Mouse (Mus musculus): Measurements from ENCODE around the gene Itga2. TPM values are rescaled to one million over a fixed set of nuclear protein-coding genes. Genes with fewer than 3 reads are reported as not detected.

Gene Itga2
- 0.69 and 0.72 TPM in 2 replicates for polyA plus RNA-seq (2012; rRNA removed)

- DNase-seq (ENCODE audit: low read depth): no peak
These were observed at the start of gene Itga2 for GRCm38 (mm10) chr13:114931775-114932294. Gene Itga2, minus strand, starts transcription at chr13:114932100.

DNA sequence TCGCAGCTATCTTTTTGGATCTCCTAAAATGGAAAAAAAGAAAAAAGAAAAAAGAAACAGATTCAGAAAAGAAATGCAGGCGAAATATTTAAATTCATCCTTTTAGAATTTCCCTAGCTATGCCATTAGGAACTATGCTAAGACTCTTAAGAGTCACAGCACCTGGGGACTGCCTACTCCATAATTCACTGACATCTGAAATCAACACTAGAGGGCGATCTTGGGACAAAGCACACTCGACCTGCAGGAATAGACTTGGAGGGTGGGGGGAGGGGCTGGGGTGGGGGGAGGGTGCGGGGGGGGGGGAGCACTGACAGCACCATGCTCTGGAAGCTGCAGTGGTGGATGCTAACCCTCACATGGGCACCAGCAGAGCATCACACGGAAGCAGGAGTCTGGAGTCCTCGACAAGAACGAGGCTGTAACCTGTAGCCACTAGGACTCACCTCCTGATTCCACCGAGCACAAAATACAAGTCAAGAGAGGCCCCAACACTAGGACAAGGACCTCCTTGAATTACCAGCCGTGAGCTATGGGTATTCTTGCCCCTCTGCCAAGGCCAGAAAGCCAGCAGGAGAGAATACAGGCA, 49.0 kb upstream of the Itga2 start:
- DNase-seq (ENCODE audit: low read depth): no peak

- no peak for DNase-seq (ENCODE audit: low read depth)
These were observed 42.7 kb upstream of the Itga2 start for GRCm38 (mm10) chr13:114974484-114975042.

GRCm38 (mm10) chr13:114971905-114972304, 40.0 kb upstream of the Itga2 start:
- no peak for DNase-seq (ENCODE audit: low read depth)

DNA sequence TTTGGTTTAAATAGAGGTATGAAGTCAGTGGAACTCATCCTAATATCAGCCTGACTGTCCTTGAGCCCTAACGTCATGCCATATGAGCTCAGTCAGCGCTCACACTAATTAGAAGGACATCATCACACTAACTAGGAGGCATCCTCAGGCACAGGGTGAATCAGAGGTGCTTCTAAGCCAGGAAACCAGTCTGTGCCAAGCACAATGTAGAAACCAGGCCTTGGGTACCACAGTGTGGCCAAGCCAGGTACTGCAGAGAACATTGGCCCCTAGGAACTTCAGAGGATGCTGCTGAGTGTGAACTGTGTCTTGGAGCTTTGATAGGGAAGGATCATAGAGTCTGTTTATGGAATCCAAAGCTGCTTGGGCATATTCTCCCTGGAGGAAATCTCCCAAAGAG, 32.3 kb upstream of the Itga2 start:
- peak; percentile 46 for DNase-seq (ENCODE audit: low read depth)

- no peak for DNase-seq (ENCODE audit: low read depth)
These were observed 22.6 kb upstream of the Itga2 start for GRCm38 (mm10) chr13:114954516-114954915.

- DNase-seq (ENCODE audit: low read depth): no peak
These were observed 1.6 kb upstream of the Itga2 start for GRCm38 (mm10) chr13:114933541-114933940.

DNA sequence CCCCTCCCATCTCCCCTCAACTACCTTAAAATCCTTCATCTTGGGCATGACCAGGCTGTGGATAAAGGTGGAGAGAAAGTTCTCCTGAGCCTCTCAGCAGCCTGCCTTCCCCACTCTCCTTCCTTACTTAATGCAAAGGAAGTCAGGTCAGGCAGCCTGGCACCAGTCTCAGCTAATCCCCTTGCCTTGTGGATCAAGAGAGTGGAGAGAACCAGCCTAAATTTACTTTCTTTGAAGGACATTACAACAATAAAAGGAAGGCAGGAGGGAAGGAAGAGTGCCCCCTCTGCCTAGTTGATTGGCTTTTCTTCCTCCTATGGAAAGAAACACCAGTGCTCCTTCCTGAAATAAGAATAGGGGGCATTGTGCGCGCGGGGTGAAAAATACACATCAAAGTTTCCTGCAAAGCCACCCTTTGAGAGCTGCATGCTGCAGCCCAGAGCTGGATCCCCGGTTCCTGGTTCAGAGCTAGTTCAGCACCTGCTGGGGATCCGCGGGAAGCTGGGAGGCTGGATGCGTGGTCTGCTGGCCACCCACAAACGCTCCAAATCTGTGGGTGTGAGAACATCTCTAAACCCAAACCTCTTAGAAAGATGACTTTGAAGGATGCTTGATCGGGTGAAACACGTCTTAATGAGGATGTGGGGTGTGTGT, 777 bp downstream of the Itga2 start:
- no peak for DNase-seq (ENCODE audit: low read depth)

- no peak for DNase-seq (ENCODE audit: low read depth)
These were observed 7.1 kb downstream of the Itga2 start for GRCm38 (mm10) chr13:114924785-114925184.

GRCm38 (mm10) chr13:114923331-114923730, 8.6 kb downstream of the Itga2 start:
- DNase-seq (ENCODE audit: low read depth): no peak

DNA sequence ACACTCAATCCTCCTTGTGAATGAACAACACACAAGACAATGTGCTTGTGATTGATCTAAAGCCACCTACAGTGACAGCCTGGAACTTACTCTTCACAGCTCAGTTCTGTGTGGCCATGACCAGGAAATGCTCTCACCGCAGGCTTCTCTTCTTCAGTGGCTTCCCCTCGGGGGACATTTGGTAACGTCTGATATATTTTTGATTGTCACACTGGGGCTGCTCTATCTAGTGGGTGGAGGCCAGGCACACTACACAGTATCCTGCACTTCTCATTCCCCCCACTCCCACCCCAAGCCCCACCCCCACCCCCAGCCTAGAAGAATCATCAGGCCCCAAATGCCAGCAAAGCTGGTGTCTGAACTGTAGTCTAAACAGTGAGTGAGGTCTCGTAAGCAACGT, 16.1 kb downstream of the Itga2 start:
- no peak for DNase-seq (ENCODE audit: low read depth)

DNA sequence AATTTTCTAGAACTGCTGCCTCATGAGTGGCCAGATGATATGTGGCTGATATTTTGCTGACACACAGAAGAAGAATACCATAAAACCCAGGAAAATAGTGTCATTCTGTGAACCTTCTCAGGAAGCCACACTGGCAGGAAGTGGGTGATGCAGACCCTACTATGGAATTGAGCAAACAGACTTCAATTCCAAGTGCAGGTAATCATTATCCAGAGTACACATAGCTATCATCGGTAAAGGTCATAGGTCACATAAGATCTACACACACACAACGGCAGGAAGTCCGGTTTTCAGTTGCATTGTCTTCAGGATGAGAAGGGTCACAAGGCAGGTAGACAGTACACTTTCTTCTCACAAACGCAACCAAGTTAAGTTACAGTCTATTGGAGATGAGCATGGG, 16.9 kb downstream of the Itga2 start:
- DNase-seq (ENCODE audit: low read depth): no peak

- DNase-seq (ENCODE audit: low read depth): no peak
These were observed 17.3 kb downstream of the Itga2 start for GRCm38 (mm10) chr13:114914559-114914958.

- DNase-seq (ENCODE audit: low read depth): no peak
These were observed 21.3 kb downstream of the Itga2 start for GRCm38 (mm10) chr13:114910629-114911028.

- DNase-seq (ENCODE audit: low read depth): no peak
These were observed 22.4 kb downstream of the Itga2 start for GRCm38 (mm10) chr13:114909514-114909913.

- DNase-seq (ENCODE audit: low read depth): no peak
These were observed 24.0 kb downstream of the Itga2 start for GRCm38 (mm10) chr13:114907876-114908275.

DNA sequence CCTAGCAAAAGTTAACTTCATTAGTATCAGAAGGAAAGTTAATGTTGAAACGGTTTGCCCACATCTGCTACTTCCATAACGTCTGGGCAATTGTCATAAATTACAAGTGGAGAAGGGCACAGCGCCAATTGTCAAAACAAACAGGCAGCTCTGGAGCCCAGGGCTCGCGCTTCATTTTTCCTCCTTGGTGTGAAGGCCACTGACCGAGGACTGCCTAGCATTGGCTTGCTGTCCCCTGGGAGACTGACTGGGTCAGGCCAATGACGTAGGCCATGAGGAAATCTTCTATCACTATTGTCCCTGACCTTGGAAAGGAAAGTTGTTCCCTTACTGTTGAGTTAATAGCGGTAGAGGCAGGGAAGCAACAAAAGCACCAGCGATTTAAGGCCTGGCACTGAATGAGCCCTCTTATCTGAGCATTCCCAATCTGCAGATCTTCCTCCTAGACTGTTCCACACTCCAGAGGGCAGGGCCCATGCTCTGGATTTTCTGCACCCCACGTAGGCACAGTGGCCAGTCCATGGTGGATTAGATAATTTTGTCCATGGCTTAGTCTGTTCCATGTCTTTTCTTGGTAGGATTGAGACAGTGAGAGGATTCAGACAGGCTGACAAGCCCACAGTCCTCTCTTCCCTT, 35.0 kb downstream of the Itga2 start:
- DNase-seq (ENCODE audit: low read depth): no peak

- DNase-seq (ENCODE audit: low read depth): peak; percentile 3
These were observed 36.0 kb downstream of the Itga2 start for GRCm38 (mm10) chr13:114895896-114896295.

GRCm38 (mm10) chr13:114894718-114895117, 37.2 kb downstream of the Itga2 start:
- no peak for DNase-seq (ENCODE audit: low read depth)

DNA sequence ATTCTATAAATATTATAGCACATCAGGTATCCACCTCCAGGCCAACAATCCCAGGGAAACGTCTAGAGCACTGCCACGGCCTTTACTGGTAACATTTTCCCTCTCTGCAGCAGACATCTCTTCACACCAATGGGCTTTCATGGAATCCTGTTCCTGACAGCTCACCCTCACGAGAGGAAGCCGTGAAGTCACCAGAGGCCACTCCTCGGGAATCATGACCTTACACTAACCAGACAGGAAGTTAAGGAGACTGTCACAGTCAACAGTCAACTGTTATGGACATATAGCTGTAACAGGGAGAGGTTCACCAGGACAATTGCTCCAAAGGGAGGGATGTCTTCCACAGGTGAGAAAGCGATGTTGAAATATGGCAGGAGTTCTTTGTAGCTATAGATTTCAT, 40.2 kb downstream of the Itga2 start:
- DNase-seq (ENCODE audit: low read depth): no peak

- no peak for DNase-seq (ENCODE audit: low read depth)
These were observed 44.2 kb downstream of the Itga2 start for GRCm38 (mm10) chr13:114887695-114888094.

- DNase-seq (ENCODE audit: low read depth): no peak
These were observed 44.6 kb downstream of the Itga2 start for GRCm38 (mm10) chr13:114887293-114887692.

DNA sequence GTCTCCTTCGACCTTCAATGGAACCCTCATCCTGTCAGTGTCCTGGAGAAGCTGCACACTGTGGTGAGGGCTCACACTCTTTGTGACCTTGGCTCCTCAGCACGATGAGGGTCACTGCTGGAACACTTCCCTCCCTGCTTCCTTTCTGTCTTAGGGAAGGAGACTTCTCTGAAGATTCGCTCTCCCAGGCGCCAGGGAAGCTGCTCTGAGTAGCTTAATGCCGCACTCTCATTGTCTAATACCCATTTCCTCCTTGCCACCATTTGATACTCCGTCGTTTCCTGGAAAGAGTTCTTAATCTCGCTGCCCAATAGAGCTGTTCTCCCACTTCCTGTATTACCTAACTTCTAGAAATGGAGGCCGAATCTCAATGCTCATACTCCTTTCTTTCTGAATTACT, 46.7 kb downstream of the Itga2 start:
- no peak for DNase-seq (ENCODE audit: low read depth)

Measured in gonadal fat pad, adult 2 months (tissue).